1 mouse cellular context compared by ENCODE assay signal in genomic region chr4:141142285-141142811, GRCm38 (mm10).
A peak's percentile ranks its signal among the peaks of the same experiment; 100 is the strongest.
TF ChIP-seq lines count a peak whose summit lies in the region.

No protein-coding gene starts in this region.

TF ChIP-seq in CH12.LX, 34 proteins besides CTCF, POLR2A, EP300 and RAD21 (continued from another document):
- TF ChIP-seq CHD2 (IDR thresholded peaks at IDR 0.05; ENCODE audit: low read length) (peak; percentile 40; the same call in 1 of the 2 replicates), TBP (conservative IDR thresholded peaks at IDR 0.05; ENCODE audit: low read depth, low read length) (0 out of 2 replicates have a peak, but pooled peaks have one; percentile 11), PAX5 (IDR thresholded peaks at IDR 0.05; ENCODE audit: low read length) (no peak), MAX (IDR thresholded peaks at IDR 0.05; ENCODE audit: low read length) (peak; percentile 49; the same call in 1 of the 2 replicates), MAFK (IDR thresholded peaks at IDR 0.05; ENCODE audit: insufficient replicate concordance, low read length) (0 out of 2 replicates have a peak, but pooled peaks have one; percentile 4), ELF1 (IDR thresholded peaks at IDR 0.05; ENCODE audit: low read depth, low read length) (peak; percentile 42; the same call in 1 of the 2 replicates), SMC3 (IDR thresholded peaks at IDR 0.05; ENCODE audit: low read depth, low read length) (peak; percentile 66), NELFE (IDR thresholded peaks at IDR 0.05; ENCODE audit: low read depth, low read length) (peak; percentile 55; the same call in 1 of the 2 replicates)
